21 mouse cellular contexts compared by ENCODE assay signal in the genomic region with DNA sequence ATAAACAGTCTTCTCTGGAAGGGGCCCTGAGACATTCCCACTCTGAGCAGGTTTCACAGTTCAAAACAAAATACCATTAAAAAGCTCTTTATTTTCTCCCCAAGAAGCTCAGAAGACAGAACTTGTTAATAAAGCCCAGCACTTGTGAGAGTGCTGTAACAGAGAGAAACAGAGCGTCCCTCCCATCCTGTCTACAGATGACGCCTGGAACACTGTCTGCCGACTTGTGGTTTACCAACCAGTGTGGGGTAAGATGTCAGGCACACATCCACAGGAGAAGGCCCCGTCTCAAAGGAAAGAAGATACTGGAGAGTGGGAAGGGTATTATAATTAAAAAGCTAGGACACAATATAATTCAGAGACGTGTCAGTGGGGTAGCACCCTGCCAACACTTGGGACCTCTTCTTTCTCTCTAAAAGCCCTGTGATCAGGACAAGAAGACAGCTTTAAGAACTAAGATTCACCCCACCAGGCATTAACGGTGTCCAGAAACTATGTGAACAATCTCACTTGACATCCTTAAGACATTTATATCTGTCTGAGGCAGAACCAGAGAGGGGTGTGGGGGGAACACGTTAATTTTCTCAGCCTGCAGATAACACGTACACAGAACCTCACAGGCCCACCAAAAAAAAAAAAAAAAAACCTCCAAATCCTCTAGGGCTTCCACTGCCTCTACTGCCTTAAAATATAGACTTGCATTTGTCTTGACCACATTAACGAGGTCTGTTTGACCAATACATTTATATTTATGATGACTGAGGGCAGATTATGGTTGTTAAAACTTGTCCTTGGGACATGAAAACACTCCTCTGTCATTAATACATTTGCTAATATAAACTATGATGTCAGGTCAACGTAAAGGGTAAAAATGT. TPM values are rescaled to one million over a fixed set of nuclear protein-coding genes. Genes with fewer than 3 reads are reported as not detected.
DNase-seq lines count a peak whose midpoint lies in the region; ATAC-seq and TF ChIP-seq lines count a peak whose summit lies in the region.
"Had no signal": no experiment of that assay in that cellular context is flagged by ENCODE, and none has a peak within 500 bp of the region (broad histone marks: within the 10 kb centered on the region; RNA-seq: fewer than 3 reads in every experiment).

No protein-coding gene starts in this region.

- 0 out of 2 replicates have a peak, but pooled peaks cover 4% of the 10 kb centered on the region for H3K27me3 ChIP-seq in lung, postnatal 0 days (replicated peaks; ENCODE audit: insufficient read depth, low read length)
- H3K27me3 ChIP-seq in liver, embryonic 16.5 days (ENCODE audit: control insufficient read depth, insufficient read depth, low read depth, low read length) = no peaks in the 10 kb centered on the region; the same call in 1 of the 2 replicates
- H3K27me3 ChIP-seq in stomach, postnatal 0 days (ENCODE audit: control insufficient read depth, insufficient read depth, low read length) = no peaks in the 10 kb centered on the region
- peaks cover 6% of the 10 kb centered on the region; the same call in 1 of the 2 replicates for H3K27me3 ChIP-seq in limb, embryonic 10.5 days (ENCODE audit: low read depth, poor library complexity, severe bottlenecking)
- H3K27me3 ChIP-seq: CH12.LX; hindbrain, embryonic 15.5 days had no signal

- H3K9me3 ChIP-seq in lung, postnatal 0 days (ENCODE audit: low read length) = no peaks in the 10 kb centered on the region
- H3K9me3 ChIP-seq in liver, embryonic 16.5 days (replicated peaks; ENCODE audit: control insufficient read depth, low read length) = no peaks in the 10 kb centered on the region
- no peaks in the 10 kb centered on the region for H3K9me3 ChIP-seq in stomach, postnatal 0 days (ENCODE audit: control insufficient read depth, low read length)
- no peaks in the 10 kb centered on the region for H3K9me3 ChIP-seq in limb, embryonic 10.5 days (replicated peaks)
- H3K9me3 ChIP-seq: embryonic facial prominence, embryonic 10.5 days; hindbrain, embryonic 15.5 days; lung, embryonic 15.5 days; midbrain, embryonic 12.5 days had no signal

- no peak for TF ChIP-seq EP300 in lung, postnatal 0 days (IDR thresholded peaks at IDR 0.05)
- TF ChIP-seq EP300 in stomach, postnatal 0 days (optimal IDR thresholded peaks at IDR 0.05) = peak; percentile 42

- no peak for TF ChIP-seq CTCF in lung, postnatal 0 days (IDR thresholded peaks at IDR 0.05)
- no peak for TF ChIP-seq CTCF in stomach, postnatal 0 days (IDR thresholded peaks at IDR 0.05; ENCODE audit: low read depth)

- H3K36me3 ChIP-seq in lung, postnatal 0 days (ENCODE audit: insufficient read depth, low read length) = no peaks in the 10 kb centered on the region
- no peaks in the 10 kb centered on the region for H3K36me3 ChIP-seq in liver, embryonic 16.5 days (ENCODE audit: control insufficient read depth, insufficient read depth)
- H3K36me3 ChIP-seq in stomach, postnatal 0 days (ENCODE audit: control insufficient read depth, insufficient read depth, low read length) = no peaks in the 10 kb centered on the region
- no peaks in the 10 kb centered on the region for H3K36me3 ChIP-seq in limb, embryonic 10.5 days
- H3K36me3 ChIP-seq: embryonic facial prominence, embryonic 10.5 days; hindbrain, embryonic 15.5 days; lung, embryonic 15.5 days; midbrain, embryonic 12.5 days had no signal

- H3K4me2 ChIP-seq in lung, postnatal 0 days (replicated peaks; ENCODE audit: low read depth, low read length) = no peak overlapping the region
- no peak overlapping the region for H3K4me2 ChIP-seq in liver, embryonic 16.5 days (ENCODE audit: low read depth, low read length)
- H3K4me2 ChIP-seq in stomach, postnatal 0 days (replicated peaks; ENCODE audit: low read depth) = no peak overlapping the region
- H3K4me2 ChIP-seq: hindbrain, embryonic 15.5 days; lung, embryonic 15.5 days; midbrain, embryonic 12.5 days had no signal

- H3K4me3 ChIP-seq in lung, postnatal 0 days (ENCODE audit: low read depth, low read length) = no peak overlapping the region
- no peak overlapping the region for H3K4me3 ChIP-seq in liver, embryonic 16.5 days (ENCODE audit: low read depth, low read length)
- H3K4me3 ChIP-seq in stomach, postnatal 0 days (ENCODE audit: low read depth, low read length) = no peak overlapping the region
- no peak overlapping the region for H3K4me3 ChIP-seq in limb, embryonic 10.5 days
- H3K4me3 ChIP-seq: embryonic facial prominence, embryonic 10.5 days; gastrocnemius, adult 2 months; heart, adult 2 months; hindbrain, embryonic 15.5 days; lung, embryonic 15.5 days; midbrain, embryonic 12.5 days had no signal

- H3K9ac ChIP-seq in lung, postnatal 0 days (replicated peaks; ENCODE audit: low read depth) = no peak overlapping the region
- H3K9ac ChIP-seq in liver, embryonic 16.5 days (ENCODE audit: low read depth, low read length) = no peak overlapping the region
- no peak overlapping the region for H3K9ac ChIP-seq in stomach, postnatal 0 days (ENCODE audit: low read length)
- H3K9ac ChIP-seq: hindbrain, embryonic 15.5 days; lung, embryonic 15.5 days; midbrain, embryonic 12.5 days had no signal

- WGBS in lung, postnatal 0 days = 45% methylated on average over 10 of the region's 10 CpGs
- 25% methylated on average over 10 of the region's 10 CpGs for WGBS in liver, embryonic 16.5 days (ENCODE audit: insufficient replicate concordance)
- WGBS in stomach, postnatal 0 days = 35% methylated on average over 10 of the region's 10 CpGs
- 51% methylated on average over 10 of the region's 10 CpGs for WGBS in limb, embryonic 10.5 days

- DNase-seq in lung, postnatal 0 days (ENCODE audit: low spot score) = peak; percentile 38
- DNase-seq in lung, postnatal 36 days = no peak
- DNase-seq in stomach, postnatal 0 days (ENCODE audit: low spot score) = no peak
- DNase-seq in urinary bladder, postnatal 14 days (ENCODE audit: low spot score) = no peak
- no peak for DNase-seq in cerebellum, postnatal 4 days (ENCODE audit: low spot score in 2 of 2)
- DNase-seq in limb, embryonic 10.5 days (ENCODE audit: low spot score) = no peak
- DNase-seq: cerebellum, postnatal 14 days; thymus, postnatal 25 days had no signal

- ATAC-seq in lung, postnatal 0 days = no peak
- peak; percentile 40; the same call in 1 of the 2 replicates for ATAC-seq in granulocyte monocyte progenitor cell, adult 5-6 weeks (replicated peaks; ENCODE audit: poor library complexity, severe bottlenecking)
- peak; percentile 80 for ATAC-seq in liver, embryonic 16.5 days (ENCODE audit: low read depth)
- ATAC-seq in stomach, postnatal 0 days (ENCODE audit: low FRiP score, low TSS enrichment) = no peak
- ATAC-seq: forebrain, embryonic 16.5 days had no signal

- no peak overlapping the region for H3K27ac ChIP-seq in lung, postnatal 0 days (ENCODE audit: low read length)
- peak overlapping the region; percentile 41 for H3K27ac ChIP-seq in liver, embryonic 16.5 days (ENCODE audit: low read length)
- peak overlapping the region; percentile 53; the same call in 1 of the 2 replicates for H3K27ac ChIP-seq in stomach, postnatal 0 days (replicated peaks)
- H3K27ac ChIP-seq in limb, embryonic 10.5 days = no peak overlapping the region
- H3K27ac ChIP-seq: embryonic facial prominence, embryonic 10.5 days; gastrocnemius, adult 2 months; heart, adult 2 months; hindbrain, embryonic 15.5 days; midbrain, embryonic 12.5 days had no signal

- H3K4me1 ChIP-seq in lung, postnatal 0 days (ENCODE audit: insufficient read depth, low read depth, low read length) = 0 out of 2 replicates have a peak, but pooled peaks cover 3% of the 10 kb centered on the region
- H3K4me1 ChIP-seq in liver, embryonic 16.5 days (ENCODE audit: control insufficient read depth, low read depth, low read length) = peaks cover 2% of the 10 kb centered on the region; the same call in 1 of the 2 replicates
- no peaks in the 10 kb centered on the region for H3K4me1 ChIP-seq in stomach, postnatal 0 days (replicated peaks; ENCODE audit: control insufficient read depth, insufficient read depth)
- H3K4me1 ChIP-seq in limb, embryonic 10.5 days = no peaks in the 10 kb centered on the region
- H3K4me1 ChIP-seq: hindbrain, embryonic 15.5 days; midbrain, embryonic 12.5 days had no signal

RNA-seq across cellular contexts. Expression of a gene that starts 29.6 kb away (rescaled TPM):
- 0.11 and 0.13 TPM in 2 replicates for polyA plus RNA-seq in lung, postnatal 0 days (2015; fragmentation: Nextera tagmentation; extraction: Ambion mirVana)
- total RNA-seq in granulocyte monocyte progenitor cell, adult 5-6 weeks (2014; fragmentation: Nextera tagmentation) = not detected in 2 replicates
- total RNA-seq in granulocyte monocyte progenitor cell, adult 5-6 weeks (2017) = 0.26 TPM in 1 of 2 replicates, not detected in the other
- polyA plus RNA-seq in liver, embryonic 16.5 days (2015; fragmentation: Nextera tagmentation; extraction: Ambion mirVana) = 42.6 and 42.9 TPM in 2 replicates
- polyA plus RNA-seq in stomach, postnatal 0 days (2015; fragmentation: Nextera tagmentation; extraction: Ambion mirVana) = 0.32 and 0.65 TPM in 2 replicates
- 0.15 and 0.24 TPM in 2 replicates for polyA plus RNA-seq in limb, embryonic 10.5 days (2016; fragmentation: Nextera tagmentation; extraction: Ambion mirVana)
- total RNA-seq: CH12.LX; gastrocnemius, adult 2 months; heart, adult 2 months; layer of hippocampus, postnatal 10 days; left cerebral cortex, postnatal 25 days had no signal
- polyA plus RNA-seq: forebrain, embryonic 16.5 days; heart, postnatal 0 days had no signal

RNA-seq across cellular contexts. Expression of a gene that starts 49.1 kb away (rescaled TPM):
- polyA plus RNA-seq in lung, postnatal 0 days (2015; fragmentation: Nextera tagmentation; extraction: Ambion mirVana) = 34.2 and 63.1 TPM in 2 replicates
- 5.1 and 6.4 TPM in 2 replicates for total RNA-seq in granulocyte monocyte progenitor cell, adult 5-6 weeks (2014; fragmentation: Nextera tagmentation)
- total RNA-seq in granulocyte monocyte progenitor cell, adult 5-6 weeks (2017) = 9.5 and 10.5 TPM in 2 replicates
- 5.1 and 6.5 TPM in 2 replicates for polyA plus RNA-seq in liver, embryonic 16.5 days (2015; fragmentation: Nextera tagmentation; extraction: Ambion mirVana)
- polyA plus RNA-seq in stomach, postnatal 0 days (2015; fragmentation: Nextera tagmentation; extraction: Ambion mirVana) = 5.4 and 6.9 TPM in 2 replicates
- polyA plus RNA-seq in limb, embryonic 10.5 days (2016; fragmentation: Nextera tagmentation; extraction: Ambion mirVana) = 7.2 and 9.5 TPM in 2 replicates

Comparison
In these comparisons a context has a peak if more than half of its experiments do, and no peak if none do; other contexts are left out.
1. ATAC-seq: peak in granulocyte monocyte progenitor cell, adult 5-6 weeks (single experiment) and liver, embryonic 16.5 days (single experiment); none in lung, postnatal 0 days (single experiment) and stomach, postnatal 0 days (single experiment).
2. H3K27ac ChIP-seq: peak in liver, embryonic 16.5 days (single experiment) and stomach, postnatal 0 days (single experiment); none in lung, postnatal 0 days (single experiment) and limb, embryonic 10.5 days (single experiment).
3. RNA of a gene that starts 29.6 kb away (polyA plus RNA-seq): 42.6 to 42.9 TPM in liver, embryonic 16.5 days; 0.32 to 0.65 TPM in stomach, postnatal 0 days, 0.15 to 0.24 TPM in limb, embryonic 10.5 days and 0.11 to 0.13 TPM in lung, postnatal 0 days; every median in the first group is over 10 times any median in the second.